Mouse (Mus musculus) small intestine, adult 2 months (tissue): Measurements from ENCODE around the gene Zfand2b. TPM values are rescaled to one million over a fixed set of nuclear protein-coding genes. Genes with fewer than 3 reads are reported as not detected.

Experiments
- H3K27ac ChIP-seq: fragments of 200-500 bp; 2 replicates; pipeline ENCODE4 v1.5.1; 2012; ENCODE audit warnings: low read depth, low read length, control low read depth, inconsistent platforms; ENCODE audit not compliant: insufficient read depth
- H3K27me3 ChIP-seq: fragments of 200-500 bp; 2 replicates; pipeline ENCODE4 v1.6.1; 2012; ENCODE audit warnings: mild to moderate bottlenecking, moderate library complexity, low read length, inconsistent platforms; ENCODE audit not compliant: control insufficient read depth, insufficient read depth
- H3K36me3 ChIP-seq: fragments of 200-500 bp; 2 replicates; pipeline ENCODE4 v1.6.1; 2012; ENCODE audit warnings: mild to moderate bottlenecking, low read length, control low read depth, inconsistent platforms; ENCODE audit not compliant: control insufficient read depth, insufficient read depth
- H3K4me1 ChIP-seq: fragments of 200-500 bp; 2 replicates; pipeline ENCODE4 v1.6.1; 2012; ENCODE audit warnings: low read length, inconsistent platforms, mixed read lengths; ENCODE audit not compliant: control insufficient read depth, insufficient read depth, insufficient read length
- H3K4me3 ChIP-seq: fragments of 200-500 bp; 2 replicates; pipeline ENCODE4 v1.5.1; 2012; ENCODE audit warnings: low read depth, mild to moderate bottlenecking, control low read depth, inconsistent platforms, low read length, moderate library complexity
- CTCF ChIP-seq: fragments of 200-500 bp; IDR thresholded peaks from 2 replicates; pipeline ENCODE4 v1.5.1; 2012; ENCODE audit warnings: low read depth, mild to moderate bottlenecking, control low read depth, inconsistent platforms, low read length, moderate library complexity, mixed read lengths; ENCODE audit not compliant: insufficient replicate concordance, insufficient read length; ENCODE audit errors: extremely low read depth
- POLR2A ChIP-seq: fragments of 200-500 bp; IDR thresholded peaks from 2 replicates; pipeline ENCODE4 v1.6.1; 2012; ENCODE audit warnings: low read depth, mild to moderate bottlenecking, control low read depth, inconsistent platforms, low read length, moderate library complexity
- WGBS: fragments of 180-500 bp; shearing (Covaris S2); methylation state at CpG from one replicate; pipeline ENCODE4 v1.1.7; 2018; 5-methylcytosine and 5-hydroxymethylcytosine counted together
- polyA plus RNA-seq: library from polyadenylated mRNA; depleted of rRNA; stranded (reverse); fragments of >200 nt; gene quantifications from 2 replicates; pipeline ENCODE4 v1.2.3, GENCODE M21; 2012

The Zfand2b gene
- polyA plus RNA-seq, 1 experiment = 106 TPM

GRCm38 (mm10) chr1:75187914-75188483 lies 19.6 kb downstream of the Zfand2b start:
- H3K36me3 ChIP-seq = peaks cover 47% of the 10 kb centered on the region

GRCm38 (mm10) chr1:75190577-75190976 lies 22.1 kb downstream of the Zfand2b start:
- H3K27ac ChIP-seq = no peak overlapping the region
- WGBS = 41% methylated on average over 2 of the region's 2 CpGs
- no peak for TF ChIP-seq POLR2A
- TF ChIP-seq CTCF = no peak
- H3K4me1 ChIP-seq = peaks cover 9% of the 10 kb centered on the region
- peaks cover 27% of the 10 kb centered on the region for H3K36me3 ChIP-seq
- H3K4me3 ChIP-seq = no peak overlapping the region
- H3K27me3 ChIP-seq = no peaks in the 10 kb centered on the region

More at GRCm38 (mm10) chr1:75187914-75188483, 19.6 kb downstream of the Zfand2b start:
- Histone ChIP-seq H3K27me3 (no peaks in the 10 kb centered on the region), H3K27ac (no peak overlapping the region), H3K4me3 (no peak overlapping the region), H3K4me1 (peaks cover 6% of the 10 kb centered on the region)
- TF ChIP-seq CTCF = no peak
- no peak for TF ChIP-seq POLR2A
- 91% methylated on average over 2 of the region's 2 CpGs for WGBS

- 37% methylated on average over 5 of the region's 5 CpGs for WGBS
- H3K4me1 ChIP-seq = peaks cover 9% of the 10 kb centered on the region
- TF ChIP-seq CTCF (no peak), POLR2A (no peak)
- H3K27ac ChIP-seq = no peak overlapping the region
- peak overlapping the region; percentile 78 for H3K4me3 ChIP-seq
- H3K36me3 ChIP-seq = peaks cover 27% of the 10 kb centered on the region
- H3K27me3 ChIP-seq = no peaks in the 10 kb centered on the region
Measured at GRCm38 (mm10) chr1:75191258-75191621, 22.8 kb downstream of the Zfand2b start.

- H3K4me1 ChIP-seq = peaks cover 9% of the 10 kb centered on the region
- H3K27me3 ChIP-seq = no peaks in the 10 kb centered on the region
- under 1% methylated on average over 56 of the region's 56 CpGs for WGBS
- H3K4me3 ChIP-seq = peak within 1 kb of the TSS; percentile 78
- H3K36me3 ChIP-seq = peaks cover 27% of the 10 kb centered on the region
- TF ChIP-seq CTCF (no peak), POLR2A (peak; percentile 49; the same call in 1 of the 2 replicates)
- peak within 1 kb of the TSS; percentile 97 for H3K27ac ChIP-seq
Measured at GRCm38 (mm10) chr1:75191622-75192402, 23.4 kb downstream of the Zfand2b start, which contains the start of the genes Ankzf1 and Atg9a. TSS of gene Ankzf1 (plus strand) at chr1:75192151. TSS of gene Atg9a (minus strand) at chr1:75192196.

- Histone ChIP-seq H3K36me3 (peaks cover 29% of the 10 kb centered on the region), H3K4me3 (peak overlapping the region; percentile 78), H3K4me1 (peaks cover 9% of the 10 kb centered on the region), H3K27me3 (no peaks in the 10 kb centered on the region), H3K27ac (peak overlapping the region; percentile 97)
- TF ChIP-seq POLR2A (no peak; the same call in 1 of the 2 replicates), CTCF (no peak)
- WGBS = under 1% methylated on average over 19 of the region's 19 CpGs
Measured at GRCm38 (mm10) chr1:75192452-75192851, 24.0 kb downstream of the Zfand2b start.

GRCm38 (mm10) chr1:75201236-75201635 lies 32.8 kb downstream of the Zfand2b start:
- 36% methylated on average over 1 of the region's 1 CpGs for WGBS
- Histone ChIP-seq H3K27ac (peak overlapping the region; percentile 87), H3K27me3 (no peaks in the 10 kb centered on the region), H3K4me3 (no peak overlapping the region), H3K4me1 (peaks cover 10% of the 10 kb centered on the region; the same call in 1 of the 2 replicates), H3K36me3 (peaks cover 32% of the 10 kb centered on the region)
- TF ChIP-seq CTCF = no peak
- TF ChIP-seq POLR2A = no peak
